Mouse (Mus musculus) CH12.LX (cell line): ENCODE data around the gene Pcid2. TPM values are rescaled to one million over a fixed set of nuclear protein-coding genes. Genes with fewer than 3 reads are reported as not detected.

Experiments used
- DNase-seq: peaks from one replicate; pipeline ENCODE4 v3.0.0-alpha.2; 2013; ENCODE audit errors: extremely low read depth
- H3K27ac ChIP-seq: 2 replicates; pipeline ENCODE4 v1.5.1; 2012; ENCODE audit warnings: low read depth, mild to moderate bottlenecking, control low read depth, moderate library complexity; ENCODE audit not compliant: insufficient read depth
- H3K27me3 ChIP-seq: replicated peaks from 2 replicates; pipeline ENCODE3; 2012; ENCODE audit warnings: inconsistent platforms
- H3K36me3 ChIP-seq, 2 experiments: replicated peaks in 1 of 2; 2 replicates each; pipeline versions ENCODE3 to v1.6.1; 2012; ENCODE audit warnings: inconsistent platforms in 1 of 2, low read length in 1 of 2, mild to moderate bottlenecking in 1 of 2, mixed read lengths in 1 of 2, moderate library complexity in 1 of 2; ENCODE audit not compliant: control insufficient read depth in 1 of 2, insufficient read depth in 1 of 2
- H3K4me1 ChIP-seq, 2 experiments: 2 replicates each; pipeline ENCODE4 v1.6.1; 2012; ENCODE audit warnings: inconsistent platforms in 1 of 2, moderate library complexity in 1 of 2; ENCODE audit not compliant: insufficient read depth in 2 of 2, control insufficient read depth in 1 of 2
- H3K4me2 ChIP-seq: 2 replicates; pipeline ENCODE4 v1.6.1; 2012; ENCODE audit warnings: low read depth, mild to moderate bottlenecking, control low read depth; ENCODE audit not compliant: poor library complexity, insufficient read depth, severe bottlenecking
- H3K4me3 ChIP-seq, 3 experiments: fragments of 150-350 bp in 1 of 3; sonication (generic) in 1 of 3; replicated peaks in 1 of 3; 2 replicates each; pipeline versions ENCODE3 to v1.5.1; 2011 to 2012; ENCODE audit warnings: low read depth in 2 of 3, low read length in 2 of 3, mild to moderate bottlenecking in 2 of 3, moderate library complexity in 2 of 3, control low read depth in 1 of 3, improper control_type of control experiment in 1 of 3, inconsistent platforms in 1 of 3, mixed read lengths in 1 of 3; ENCODE audit not compliant: poor library complexity in 1 of 3
- H3K79me2 ChIP-seq: replicated peaks from 2 replicates; pipeline ENCODE4 v1.6.1; 2012; ENCODE audit warnings: mild to moderate bottlenecking, moderate library complexity; ENCODE audit not compliant: control insufficient read depth, poor library complexity, insufficient read depth, severe bottlenecking; ENCODE audit errors: extremely low read depth
- H3K9ac ChIP-seq: 2 replicates; pipeline ENCODE4 v1.6.1; 2012; ENCODE audit warnings: low read depth, mild to moderate bottlenecking, control low read depth, moderate library complexity; ENCODE audit not compliant: insufficient read depth
- H3K9me3 ChIP-seq: replicated peaks from 2 replicates; pipeline ENCODE3; 2012; ENCODE audit warnings: low read length, inconsistent platforms, mixed read lengths
- CHD2 ChIP-seq: IDR thresholded peaks from 2 replicates; pipeline ENCODE4 v1.6.1; 2011; ENCODE audit warnings: low read length, improper control_type of control experiment
- EP300 ChIP-seq: IDR thresholded peaks from 2 replicates; pipeline ENCODE4 v1.6.1; 2011; ENCODE audit warnings: low read length, improper control_type of control experiment
- GABPA ChIP-seq: IDR thresholded peaks from 2 replicates; pipeline ENCODE4 v1.6.1; 2012; ENCODE audit warnings: low read depth, low read length, improper control_type of control experiment, inconsistent platforms; ENCODE audit not compliant: insufficient replicate concordance
- MAFK ChIP-seq: IDR thresholded peaks from 2 replicates; pipeline ENCODE4 v1.6.1; 2011; ENCODE audit warnings: low read length, improper control_type of control experiment; ENCODE audit not compliant: insufficient replicate concordance
- MAX ChIP-seq: IDR thresholded peaks from 2 replicates; pipeline ENCODE4 v1.6.1; 2011; ENCODE audit warnings: low read length, improper control_type of control experiment
- MEF2A ChIP-seq: IDR thresholded peaks from 2 replicates; pipeline ENCODE4 v1.6.1; 2014; ENCODE audit warnings: low read depth, mild to moderate bottlenecking, inconsistent platforms, low read length, improper control_type of control experiment, borderline replicate concordance
- NELFE ChIP-seq: IDR thresholded peaks from 2 replicates; pipeline ENCODE4 v1.6.1; 2011; ENCODE audit warnings: low read depth, low read length, improper control_type of control experiment
- PAX5 ChIP-seq: IDR thresholded peaks from 2 replicates; pipeline ENCODE4 v1.6.1; 2012; ENCODE audit warnings: low read length, inconsistent platforms, mixed read lengths
- RCOR1 ChIP-seq: conservative IDR thresholded peaks from 2 replicates; pipeline ENCODE4 v1.6.1; 2012; ENCODE audit warnings: low read depth, mild to moderate bottlenecking, inconsistent platforms, low read length, improper control_type of control experiment
- SIN3A ChIP-seq: IDR thresholded peaks from 2 replicates; pipeline ENCODE4 v1.6.1; 2012; ENCODE audit warnings: low read length, improper control_type of control experiment, inconsistent platforms
- SMC3 ChIP-seq: IDR thresholded peaks from 2 replicates; pipeline ENCODE4 v1.6.1; 2011; ENCODE audit warnings: low read depth, low read length, improper control_type of control experiment
- USF1 ChIP-seq: IDR thresholded peaks from 2 replicates; pipeline ENCODE4 v1.6.1; 2014; ENCODE audit warnings: low read depth, mild to moderate bottlenecking, inconsistent platforms, low read length, improper control_type of control experiment
- USF2 ChIP-seq: conservative IDR thresholded peaks from 2 replicates; pipeline ENCODE4 v1.6.1; 2011; ENCODE audit warnings: low read depth, low read length, improper control_type of control experiment
- ZKSCAN1 ChIP-seq: IDR thresholded peaks from 2 replicates; pipeline ENCODE4 v1.6.1; 2012; ENCODE audit warnings: low read depth, inconsistent platforms, low read length, improper control_type of control experiment, borderline replicate concordance
- dilution Hi-C: fragments of 300-500 bp; cut with MboI; formaldehyde crosslinking; loops from 2 replicates; pipeline ENCODE4 v1.14.3; 2020; ENCODE audit warnings: low sequenced_read_pairs; ENCODE audit not compliant: extremely low pct_unique_long_range_greater_than_20kb, extremely low pct_ligation_motif_present
- in situ Hi-C: fragments of 300-500 bp; cut with MboI; formaldehyde crosslinking; loops from 3 replicates; pipeline ENCODE4 v1.14.3; 2019; ENCODE audit warnings: low sequenced_read_pairs, low pct_ligation_motif_present, low pct_unique_long_range_greater_than_20kb, mixed read lengths
- polyA plus RNA-seq: library from polyadenylated mRNA; unstranded; fragments of >175 nt; gene quantifications from 2 replicates; pipeline ENCODE4 v1.2.1, GENCODE M21; 2012; ENCODE audit warnings: low read depth; ENCODE audit not compliant: insufficient read length
- total RNA-seq, 2 experiments: library from RNA; depleted of rRNA; stranded (reverse); fragments of 300-350 nt in 1 of 2; fragments of >200 nt in 1 of 2; gene quantifications; 2 replicates each; pipeline ENCODE4 v1.2.3; 2012 to 2014

The Pcid2 gene
- total and polyA plus RNA-seq, 3 experiments, result 21.6 to 32.5 (median 23.1) TPM

DNA sequence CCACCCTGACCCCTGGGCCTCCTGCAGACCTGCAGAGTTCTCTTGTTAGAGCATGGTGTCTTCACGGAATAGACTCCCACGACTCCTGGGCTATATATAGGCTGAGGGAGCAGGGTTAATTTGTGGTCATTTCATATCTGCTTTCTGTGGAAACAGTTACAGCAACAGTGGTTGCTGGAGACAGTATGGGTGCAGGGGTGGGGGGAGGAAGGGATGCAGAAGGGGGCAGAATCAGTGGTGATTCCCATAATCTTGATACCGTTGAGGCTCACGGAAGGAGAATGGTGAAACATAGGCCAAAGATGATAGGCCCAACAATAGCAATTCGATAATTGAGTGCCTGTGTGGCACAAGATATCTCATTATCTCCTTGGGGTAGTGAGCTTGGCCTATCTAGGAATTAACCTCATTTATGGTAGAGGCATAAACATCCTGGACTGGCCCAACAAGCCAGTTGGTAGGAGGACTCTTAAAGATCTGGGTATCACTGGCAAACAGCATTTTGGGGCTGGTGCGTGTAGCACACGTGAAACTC lies 17.7 kb upstream of the Pcid2 start:
- Histone ChIP-seq H3K27me3 (no peaks in the 10 kb centered on the region), H3K9ac (no peak overlapping the region), H3K4me2 (no peak overlapping the region), H3K4me1 (no peaks in the 10 kb centered on the region)
- DNase-seq, result no peak
- in situ Hi-C loops (no loop called here), dilution Hi-C loops (no loop called here)
- TF ChIP-seq USF2 (no peak), CHD2 (no peak), ZKSCAN1 (no peak), PAX5 (no peak), NELFE (no peak), EP300 (no peak), RCOR1 (no peak), MEF2A (no peak), MAFK (no peak)
- TF ChIP-seq, all 38 proteins: peak for 0
- no peaks in the 10 kb centered on the region for H3K9me3 ChIP-seq
- peaks cover 28 to 75% of the 10 kb centered on the region in 2 experiments for H3K36me3 ChIP-seq
- no peak overlapping the region for H3K4me3 ChIP-seq
- H3K79me2 ChIP-seq, result no peaks in the 10 kb centered on the region
- no peak overlapping the region for H3K27ac ChIP-seq

DNA sequence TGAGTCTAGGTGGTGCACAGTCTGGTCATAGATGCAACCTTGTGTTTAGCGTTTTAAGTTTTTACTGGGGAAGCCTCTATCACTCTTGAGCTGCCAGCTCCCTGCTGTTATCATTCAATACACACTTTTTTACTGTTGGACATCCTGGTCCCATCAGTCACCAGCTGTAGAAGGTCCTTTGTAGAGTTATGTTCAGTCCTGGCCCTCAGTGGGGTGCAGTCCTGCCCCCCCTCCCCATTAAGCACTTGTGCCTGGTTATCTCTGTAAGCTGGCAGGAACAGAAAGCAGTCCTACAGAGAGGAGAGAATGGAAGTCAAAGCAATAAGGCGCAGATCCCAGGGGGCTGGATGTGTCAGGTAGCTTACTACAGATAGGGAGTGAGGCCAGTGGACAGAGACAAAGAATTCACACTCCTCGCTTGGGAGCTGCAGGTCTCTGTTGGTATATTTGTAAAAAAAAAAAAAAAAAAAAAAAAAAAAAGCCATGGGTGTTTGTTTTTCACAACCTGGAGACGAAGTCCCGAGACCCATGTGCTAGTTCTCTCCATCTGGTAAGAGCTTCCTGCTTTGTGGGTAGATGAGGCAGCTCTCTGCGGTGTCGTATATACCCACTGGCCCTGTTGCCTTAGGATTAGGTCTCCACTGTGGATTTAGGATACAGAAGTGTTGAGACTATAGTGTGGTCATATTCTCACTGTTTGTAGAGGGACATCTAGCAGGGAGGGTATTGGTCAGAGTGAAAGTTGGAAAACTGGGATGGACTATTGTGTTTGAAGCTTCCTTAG lies 15.8 kb upstream of the Pcid2 start:
- H3K36me3 ChIP-seq, result peaks cover 18 to 62% of the 10 kb centered on the region in 2 experiments
- dilution Hi-C loops (no loop called here), in situ Hi-C loops (no loop called here)
- no peaks in the 10 kb centered on the region for H3K79me2 ChIP-seq
- no peaks in the 10 kb centered on the region for H3K4me1 ChIP-seq
- no peak for DNase-seq
- no peak overlapping the region for H3K4me3 ChIP-seq
- no peak overlapping the region for H3K4me2 ChIP-seq
- H3K27me3 ChIP-seq, result no peaks in the 10 kb centered on the region
- H3K9me3 ChIP-seq, result no peaks in the 10 kb centered on the region
- TF ChIP-seq NELFE (no peak), EP300 (no peak), GABPA (no peak), USF1 (no peak), SIN3A (no peak), MAFK (no peak), MAX (no peak), SMC3 (no peak), ZKSCAN1 (no peak)
- H3K9ac ChIP-seq, result no peak overlapping the region
- no peak overlapping the region for H3K27ac ChIP-seq
